Mouse (Mus musculus): ENCODE data around the gene Mbtps1.

Gene Mbtps1

DNA sequence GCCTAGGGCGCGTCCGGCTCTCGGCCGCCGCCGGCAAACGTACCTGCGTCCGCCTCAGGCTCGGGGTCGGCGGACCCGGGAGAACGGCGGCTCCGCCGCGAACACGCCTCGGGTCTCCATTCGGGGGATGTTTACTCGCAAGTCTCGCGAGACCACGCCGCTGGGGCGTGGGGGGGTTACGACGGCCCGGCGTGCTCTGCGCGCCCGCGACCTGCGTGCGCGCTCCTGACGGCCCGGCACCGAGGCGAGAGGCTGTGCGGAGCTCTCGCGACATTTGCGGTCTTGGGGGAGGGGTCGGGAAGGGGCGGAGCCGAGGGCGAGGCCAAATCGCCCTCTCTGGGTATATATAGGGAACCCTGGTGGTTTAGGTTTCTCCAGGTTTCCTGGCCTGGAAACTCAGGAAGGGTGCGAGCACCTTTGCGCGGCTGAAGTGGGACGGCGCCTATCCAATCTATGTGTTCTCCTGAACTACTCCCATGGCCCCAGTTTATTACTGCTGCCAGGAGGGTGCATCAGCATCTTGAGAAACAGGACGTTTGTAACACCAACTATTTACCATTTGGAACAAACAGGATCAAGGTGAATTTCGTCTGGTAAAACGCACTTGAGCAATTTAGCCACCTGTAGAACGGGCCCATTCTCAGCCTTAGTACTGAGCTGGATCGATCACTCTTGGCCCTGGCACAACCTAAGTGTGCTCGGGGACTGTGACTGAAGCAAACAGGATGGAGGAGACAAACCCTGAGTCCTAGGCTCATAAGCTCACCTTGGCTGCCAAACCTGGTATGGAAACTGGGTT, at the start of gene Mbtps1:
TSS of gene Mbtps1 (minus strand) at position 133 of the 799 bp plus-strand sequence.
- peak; percentile 99 for DNase-seq (ENCODE audit: low read depth, low spot score)

DNA sequence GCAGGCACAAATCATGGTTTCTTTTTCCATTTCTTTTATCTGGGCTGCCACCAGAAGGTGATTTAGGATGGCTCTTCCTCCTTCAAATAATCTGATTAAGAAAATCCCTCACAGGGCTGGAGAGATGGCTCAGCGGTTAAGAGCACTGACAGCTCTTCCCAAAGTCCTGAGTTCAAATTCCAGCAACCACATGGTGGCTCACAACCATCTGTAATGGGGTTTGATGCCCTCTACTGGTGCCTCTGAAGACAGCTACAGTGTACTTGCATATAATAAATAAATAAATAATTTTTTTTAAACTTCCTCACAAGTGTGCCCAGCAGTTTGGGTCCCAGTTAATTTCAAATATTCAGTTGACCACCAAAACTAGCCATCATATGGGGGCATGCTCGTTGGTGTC, 47.7 kb upstream of the Mbtps1 start:
- peak; percentile 60 for DNase-seq (ENCODE audit: low read depth, low spot score)

DNA sequence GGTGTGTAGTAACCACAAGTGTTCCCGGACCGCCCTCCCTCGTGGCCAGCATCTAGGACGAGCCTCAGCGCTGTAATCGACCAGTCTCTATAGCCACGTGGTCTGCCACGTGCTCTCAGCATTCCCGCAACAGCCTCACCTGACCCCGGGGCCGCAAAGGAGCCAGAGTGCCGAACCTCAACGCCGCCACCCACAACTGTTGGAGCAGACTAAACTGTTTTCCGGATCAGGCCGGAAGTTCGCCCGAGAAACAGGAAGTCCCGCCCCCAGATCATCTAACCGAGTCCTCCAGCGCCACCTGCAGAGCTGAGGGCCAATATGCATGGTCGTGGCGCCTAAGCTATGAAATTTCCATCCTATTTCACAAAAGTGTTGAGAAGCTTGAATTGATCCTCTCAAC, 46.5 kb upstream of the Mbtps1 start, which contains the start of gene Taf1c:
TSS of gene Taf1c (minus strand) at position 227 of the 400 bp plus-strand sequence.
- DNase-seq (ENCODE audit: low read depth, low spot score), result peak; percentile 93

DNA sequence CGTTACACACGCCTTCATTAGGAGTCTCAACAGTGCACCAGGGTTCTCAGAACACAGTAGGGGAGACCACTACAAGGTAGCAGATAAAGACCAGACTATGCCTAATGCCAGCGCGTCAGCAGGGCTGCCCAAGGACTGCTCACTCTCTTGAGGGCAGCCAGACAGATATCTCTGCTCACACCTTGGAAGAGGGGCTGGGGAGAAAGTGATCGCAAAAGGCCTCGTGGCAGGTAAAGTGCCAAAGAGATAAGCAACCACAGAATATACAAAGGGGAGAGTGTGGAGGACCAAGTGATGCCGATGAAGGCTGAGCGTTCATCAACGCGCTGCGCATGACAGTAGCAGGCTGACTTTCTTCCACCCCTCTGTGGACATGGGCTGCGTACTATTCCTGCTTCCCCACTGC, 45.9 kb upstream of the Mbtps1 start:
- no peak for DNase-seq (ENCODE audit: low read depth, low spot score)

DNA sequence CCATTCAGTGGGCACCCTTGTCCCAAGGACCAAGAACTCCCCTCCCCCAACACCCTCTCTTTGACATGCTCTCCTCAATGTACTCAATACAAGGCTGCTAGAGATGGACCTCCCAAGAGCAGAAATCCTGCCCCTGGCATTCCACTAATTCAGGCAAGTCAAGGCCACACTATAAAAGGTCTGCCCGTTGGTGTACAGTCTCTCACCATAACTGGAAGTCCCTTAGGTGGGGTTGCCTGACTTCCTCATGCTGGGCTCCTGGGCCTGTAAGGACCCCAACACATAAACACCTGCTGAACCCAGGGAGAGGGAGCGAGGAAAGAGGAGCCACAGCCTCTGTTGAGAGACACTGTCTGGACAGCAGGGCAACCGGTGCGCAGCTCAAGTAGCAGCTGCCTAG, 45.2 kb upstream of the Mbtps1 start:
- no peak for DNase-seq (ENCODE audit: low read depth, low spot score)

DNA sequence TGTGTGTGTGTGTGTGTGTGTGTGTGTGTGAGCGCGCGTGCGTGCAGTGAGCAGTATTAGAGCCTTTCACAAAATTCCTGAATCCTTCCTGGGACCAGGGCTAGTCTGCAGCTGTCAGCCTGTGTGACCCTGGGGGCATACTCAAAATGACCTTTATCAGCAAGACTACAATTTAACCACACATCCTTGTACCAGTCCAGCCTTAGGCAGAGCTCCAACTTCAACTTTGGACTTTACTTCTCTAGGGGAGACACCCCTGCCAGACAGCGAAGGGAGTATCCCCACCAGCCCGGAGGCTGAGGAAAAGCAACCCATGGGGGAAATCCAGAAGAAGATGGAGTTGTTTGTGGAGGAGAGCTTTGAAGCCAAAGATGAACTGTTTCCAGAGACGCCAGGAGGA, 32.9 kb upstream of the Mbtps1 start:
- no peak for DNase-seq (ENCODE audit: low read depth, low spot score)

DNA sequence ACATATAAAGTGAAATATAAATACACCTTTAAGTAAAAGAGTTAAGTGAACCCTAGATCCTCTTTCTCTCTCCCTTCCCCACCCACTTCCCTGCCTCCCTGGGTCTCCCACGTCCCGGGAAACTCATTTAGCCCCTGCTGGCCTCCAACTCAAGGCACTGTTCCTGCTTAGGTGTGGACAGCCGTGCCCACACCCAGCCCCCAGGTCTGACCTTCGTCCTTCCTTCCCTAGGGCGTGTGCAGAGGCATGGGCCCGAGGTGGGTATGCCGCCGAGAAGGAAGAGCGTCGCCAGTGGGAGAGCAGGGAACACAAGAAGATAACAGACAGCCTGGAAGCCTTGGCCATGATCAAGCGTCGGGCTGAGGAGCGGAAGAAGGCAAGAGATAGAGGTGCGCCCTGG, 31.8 kb upstream of the Mbtps1 start:
- DNase-seq (ENCODE audit: low read depth, low spot score), result no peak

DNA sequence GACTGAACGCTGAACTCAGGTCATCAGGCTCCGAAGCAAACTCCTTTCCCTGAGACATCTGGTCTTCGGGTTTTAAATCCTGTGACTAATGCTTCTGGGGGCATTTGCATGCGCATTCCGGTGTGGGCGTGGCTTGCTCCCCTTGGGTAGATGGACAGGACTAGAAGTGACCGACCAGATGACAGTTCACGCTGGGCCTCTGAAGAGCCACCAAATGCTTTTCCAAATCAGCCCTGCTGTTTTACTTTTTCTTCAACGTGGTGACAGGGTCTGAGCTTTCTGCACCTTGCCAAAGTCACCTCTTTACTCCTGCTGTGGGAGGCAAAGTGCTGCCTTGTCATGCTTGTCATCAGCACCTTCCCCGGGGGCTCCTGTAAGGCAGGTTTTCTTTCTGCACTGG, 30.3 kb upstream of the Mbtps1 start:
- DNase-seq (ENCODE audit: low read depth, low spot score), result peak; percentile 24

DNA sequence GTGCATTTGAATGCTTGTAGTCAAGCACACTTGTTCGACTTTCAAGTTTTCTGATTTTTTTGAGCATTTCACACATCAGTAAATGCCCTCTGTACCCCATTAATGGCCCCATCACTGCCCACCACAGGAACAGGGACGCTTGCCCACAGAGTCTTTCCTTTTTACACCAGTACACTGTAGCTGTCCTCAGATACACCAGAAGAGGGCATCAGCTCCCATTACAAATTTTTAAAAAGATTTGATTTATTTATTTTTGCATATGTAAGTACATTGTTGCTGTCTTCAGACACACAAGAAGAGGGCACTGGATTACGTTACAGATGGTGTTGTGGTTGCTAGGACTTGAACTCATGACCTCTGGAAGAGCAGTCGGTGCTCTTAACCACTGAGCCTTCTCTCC, 29.8 kb upstream of the Mbtps1 start:
- peak; percentile 10 for DNase-seq (ENCODE audit: low read depth, low spot score)

DNA sequence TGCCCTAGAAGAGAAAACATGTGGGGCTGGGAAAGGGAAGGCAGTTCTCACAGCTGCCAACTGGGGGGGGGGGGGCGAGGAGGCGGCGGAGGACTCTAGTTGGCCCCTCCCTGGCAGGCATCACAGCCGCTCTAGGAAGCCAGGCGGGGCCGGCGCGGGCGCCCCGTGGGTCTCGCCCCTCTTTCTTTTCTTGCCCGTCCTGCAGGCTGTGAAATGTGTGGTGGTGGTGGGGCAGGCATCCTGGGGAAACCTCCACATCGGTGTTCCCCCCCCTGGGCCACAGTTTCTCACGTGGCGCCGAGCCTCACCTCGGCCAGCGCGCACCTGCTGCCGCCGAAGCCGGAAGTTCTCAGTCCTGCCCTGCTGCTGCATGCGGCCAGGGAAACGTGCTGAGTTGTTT, 27.4 kb upstream of the Mbtps1 start:
- peak; percentile 88 for DNase-seq (ENCODE audit: low read depth, low spot score)

DNA sequence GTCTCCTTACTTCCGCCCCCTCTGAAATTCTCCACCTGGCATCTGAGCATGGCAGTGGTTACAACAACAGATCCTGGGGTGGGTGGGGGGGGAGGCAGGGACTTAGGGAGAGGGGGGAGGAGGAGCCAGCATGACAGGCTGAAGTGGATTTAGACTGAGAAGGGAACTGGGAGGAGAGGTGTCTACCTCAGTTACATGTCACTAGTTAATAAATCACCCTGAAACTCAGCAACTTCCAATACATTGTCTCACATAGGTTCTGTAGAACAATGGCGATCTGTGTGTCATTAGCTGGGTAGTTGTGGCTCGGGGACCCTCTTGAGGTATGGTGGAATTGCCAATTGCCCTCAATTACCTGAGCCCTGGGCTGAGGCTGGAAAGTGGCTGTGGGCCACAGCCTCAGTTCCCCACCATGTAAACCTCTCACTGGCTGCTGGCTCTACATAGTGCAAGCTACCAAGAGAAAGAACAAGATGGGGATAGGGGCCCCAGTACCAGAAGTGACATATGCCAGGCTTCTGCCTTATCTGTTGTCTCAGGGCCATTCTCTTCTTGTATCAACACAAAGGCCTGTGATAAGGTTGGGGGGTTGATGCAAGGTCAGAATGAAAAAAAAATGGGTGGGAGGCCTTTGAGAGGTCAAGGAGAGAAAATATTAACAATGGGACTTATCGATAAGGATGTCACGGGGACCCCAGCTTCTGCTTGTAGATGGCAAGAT, 22.1 kb upstream of the Mbtps1 start:
- DNase-seq (ENCODE audit: low read depth, low spot score), result no peak

DNA sequence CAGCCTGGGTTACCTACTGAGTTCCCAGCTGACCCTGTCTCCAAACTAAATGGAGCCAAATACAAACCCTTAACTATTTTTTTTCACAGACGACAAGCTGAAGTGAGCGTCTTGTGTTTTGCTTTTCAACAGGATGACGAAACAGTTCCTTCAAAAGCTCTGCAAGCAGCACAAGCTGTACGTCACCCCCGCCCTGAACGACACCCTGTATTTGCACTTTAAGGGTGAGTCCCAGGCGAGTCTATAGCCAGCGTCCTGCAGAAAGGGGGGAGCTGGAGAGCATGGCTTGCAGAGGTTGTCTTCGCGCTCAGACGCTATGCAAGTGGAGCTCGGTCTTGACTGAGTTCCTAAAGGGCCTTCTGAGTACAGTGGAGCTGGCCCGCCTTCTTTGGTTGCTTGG, 20.6 kb upstream of the Mbtps1 start:
- DNase-seq (ENCODE audit: low read depth, low spot score), result no peak

DNA sequence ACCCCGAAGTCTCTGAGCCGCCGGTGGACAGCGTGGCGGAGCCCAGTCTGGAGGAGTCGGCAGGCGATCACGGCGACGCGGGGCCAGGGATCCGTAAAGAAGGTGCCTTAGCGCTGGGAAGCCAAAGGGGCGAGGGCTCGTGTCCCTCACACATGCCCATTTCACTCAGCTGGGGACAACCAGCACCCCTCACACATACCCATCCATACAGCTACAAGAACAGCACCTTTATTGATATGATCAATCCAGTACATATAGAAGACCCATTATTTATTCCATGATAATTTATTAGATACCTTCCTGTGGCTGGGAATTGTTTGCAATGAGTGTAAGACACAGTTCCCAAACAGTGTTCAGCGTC, 16.8 kb upstream of the Mbtps1 start:
- no peak for DNase-seq (ENCODE audit: low read depth, low spot score)

DNA sequence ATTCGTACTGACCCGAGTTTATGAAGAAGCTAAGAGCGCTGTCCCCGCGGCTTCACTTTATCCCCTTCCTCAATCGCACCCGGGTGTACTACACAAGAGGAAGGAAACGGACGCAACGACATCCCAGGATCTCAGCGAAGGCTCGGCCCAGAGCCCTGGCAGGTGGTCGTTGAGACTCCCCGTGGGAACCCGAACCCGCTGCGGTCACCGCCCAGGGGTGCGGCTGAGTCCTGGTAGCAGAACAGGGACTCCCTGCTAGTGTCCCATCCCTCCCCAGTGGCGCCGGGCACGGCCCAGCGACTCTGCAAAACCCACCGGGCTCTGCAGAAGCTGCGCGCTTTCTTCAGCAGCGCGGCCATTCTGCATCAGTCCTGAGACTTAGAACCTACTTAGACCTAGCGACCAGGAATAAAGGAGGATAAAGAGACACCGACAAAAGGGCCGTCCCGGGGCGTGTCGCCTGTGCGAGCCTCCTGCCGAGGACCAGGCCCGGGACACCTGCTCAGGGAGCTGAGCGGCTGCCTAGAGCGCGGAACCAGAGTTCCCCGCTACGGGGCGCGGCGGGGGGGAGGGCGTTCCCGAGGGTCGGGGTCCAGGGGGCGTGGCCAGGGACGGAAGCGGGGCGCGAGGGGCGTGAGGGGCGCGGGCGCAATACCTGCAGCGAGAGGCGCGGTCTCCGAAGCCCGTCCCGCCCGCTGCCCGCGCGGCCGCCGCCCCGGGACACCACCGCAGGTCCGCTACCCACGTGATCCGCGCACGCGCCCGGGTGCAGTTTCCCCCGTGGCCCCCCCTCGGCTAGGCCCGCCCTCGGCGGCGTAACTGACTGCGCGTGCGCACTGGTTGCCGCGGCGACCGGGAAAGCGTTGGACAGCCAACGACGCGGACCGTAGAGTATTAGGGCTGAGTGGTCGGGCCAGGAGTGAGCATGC, 16.2 kb upstream of the Mbtps1 start, which contains the start of the genes Hsdl1 and Dnaaf1:
TSS of gene Hsdl1 (minus strand) at position 747 of the 929 bp plus-strand sequence.
TSS of gene Dnaaf1 (plus strand) at position 799 of the 929 bp plus-strand sequence.
- peak; percentile 94 for DNase-seq (ENCODE audit: low read depth, low spot score)

DNA sequence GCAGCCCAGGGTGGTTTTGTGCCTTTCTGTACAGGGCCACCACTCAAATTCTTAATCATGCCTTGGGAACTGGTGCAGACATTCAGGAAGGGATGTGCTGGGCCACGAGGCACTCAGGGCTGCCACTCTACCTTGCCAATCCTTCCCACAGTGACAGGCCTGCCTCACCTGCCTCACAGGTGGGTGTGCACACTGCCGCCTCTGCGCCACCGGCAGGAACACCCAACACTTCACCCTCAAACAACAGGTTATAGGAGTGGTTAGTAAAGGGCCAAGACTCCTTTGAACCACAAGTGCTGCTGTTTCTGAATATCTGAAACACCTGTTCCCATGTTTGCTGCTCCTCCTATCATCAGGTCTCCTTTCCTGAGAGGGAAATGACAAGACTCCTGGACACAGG, 13.9 kb upstream of the Mbtps1 start:
- no peak for DNase-seq (ENCODE audit: low read depth, low spot score)

DNA sequence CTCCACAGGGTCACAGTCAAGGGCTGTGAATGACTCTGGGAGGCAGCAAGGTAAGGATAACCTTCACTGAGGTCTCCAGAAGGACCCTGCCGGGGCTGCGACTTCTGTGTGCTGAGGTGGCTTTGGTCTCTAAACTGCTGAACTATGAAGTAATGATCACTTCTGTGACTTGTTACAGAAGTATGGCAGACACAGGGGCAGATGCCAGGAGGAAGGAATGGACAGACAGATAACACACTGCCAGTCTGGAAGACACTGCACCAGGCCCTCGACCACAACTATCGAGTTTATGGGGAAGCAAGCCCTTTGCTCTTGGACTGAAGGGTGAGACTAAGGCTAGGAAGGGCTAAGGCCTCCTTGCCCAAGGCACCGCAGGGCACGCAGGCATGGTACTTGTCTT, 12.6 kb upstream of the Mbtps1 start:
- no peak for DNase-seq (ENCODE audit: low read depth, low spot score)

DNA sequence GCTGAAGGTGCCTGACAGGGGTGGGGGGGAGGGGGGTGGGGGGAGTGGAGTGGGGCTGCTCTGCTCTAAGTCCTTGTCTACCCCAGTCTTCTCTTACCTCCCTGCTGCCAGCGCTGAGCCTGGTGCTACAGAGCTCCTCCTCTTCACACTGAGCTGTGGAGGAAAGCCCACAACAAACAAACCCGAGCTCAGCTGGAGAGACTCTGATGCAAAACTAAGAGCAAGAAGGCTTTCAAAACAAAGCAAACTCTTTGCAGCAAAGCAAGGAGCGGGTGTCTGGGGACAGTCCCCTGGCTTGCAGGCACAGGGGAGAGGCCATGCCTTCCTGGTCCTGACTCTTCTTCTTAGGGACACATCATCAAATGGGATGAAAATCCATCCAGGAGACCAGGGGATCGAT, 11.3 kb upstream of the Mbtps1 start:
- no peak for DNase-seq (ENCODE audit: low read depth, low spot score)

DNA sequence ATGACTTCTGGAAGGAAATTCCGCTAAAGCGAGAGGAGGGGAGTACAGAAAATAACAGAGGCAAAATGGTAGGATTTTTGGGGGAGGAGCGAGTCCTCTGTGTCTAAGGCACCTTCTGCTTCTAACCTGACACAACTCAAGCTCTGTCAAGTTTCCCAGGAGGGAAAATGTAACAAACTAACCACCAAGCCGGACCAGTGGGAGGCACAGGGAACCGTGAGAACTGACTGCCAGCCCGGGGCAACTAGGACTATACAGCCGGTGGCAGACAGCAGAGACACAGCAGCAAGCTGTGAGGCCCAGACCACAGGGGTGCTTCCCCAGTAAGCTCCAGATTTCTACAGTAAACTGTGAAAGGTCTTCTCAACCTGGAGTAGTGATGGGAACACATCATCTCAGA, 10.4 kb upstream of the Mbtps1 start:
- no peak for DNase-seq (ENCODE audit: low read depth, low spot score)

DNA sequence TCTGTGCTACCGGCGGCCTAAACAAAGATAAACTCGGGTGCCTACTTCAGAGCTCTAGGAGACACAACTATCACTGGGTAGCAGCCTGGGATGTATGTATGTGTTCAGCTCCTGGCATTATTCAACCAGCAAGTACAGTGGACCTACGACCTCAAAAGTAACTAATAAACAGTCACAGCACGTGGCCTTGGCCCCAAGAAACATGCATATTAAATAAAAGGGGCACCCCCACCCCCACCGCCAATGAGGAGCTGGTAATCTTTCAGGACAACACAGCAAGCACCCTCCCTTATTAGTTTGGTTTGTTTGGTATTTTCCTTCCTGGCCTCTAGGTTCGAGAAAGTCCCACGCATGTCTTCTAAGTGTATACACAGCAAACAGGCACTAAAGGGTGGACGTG, 9.7 kb upstream of the Mbtps1 start:
- DNase-seq (ENCODE audit: low read depth, low spot score), result no peak

DNA sequence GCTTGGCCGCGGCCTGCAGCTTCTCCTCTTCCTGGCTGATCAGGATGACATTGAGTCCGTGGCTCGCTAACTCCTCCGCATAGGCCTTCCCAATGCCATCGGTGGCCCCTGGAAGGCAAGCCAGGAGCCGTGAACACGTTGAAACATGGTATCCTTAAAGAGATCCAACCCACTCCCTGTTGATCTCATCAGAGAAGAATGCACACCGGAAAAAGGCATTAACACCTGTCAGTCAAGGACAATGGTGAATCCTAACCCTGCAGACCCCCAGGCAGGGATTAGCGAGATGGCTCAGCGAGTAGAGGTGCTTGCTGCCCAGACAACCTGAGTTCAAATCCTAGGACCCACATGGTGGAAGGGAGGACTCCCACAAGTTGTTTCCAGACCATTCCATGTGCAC, 7.8 kb upstream of the Mbtps1 start:
- no peak for DNase-seq (ENCODE audit: low read depth, low spot score)

DNA sequence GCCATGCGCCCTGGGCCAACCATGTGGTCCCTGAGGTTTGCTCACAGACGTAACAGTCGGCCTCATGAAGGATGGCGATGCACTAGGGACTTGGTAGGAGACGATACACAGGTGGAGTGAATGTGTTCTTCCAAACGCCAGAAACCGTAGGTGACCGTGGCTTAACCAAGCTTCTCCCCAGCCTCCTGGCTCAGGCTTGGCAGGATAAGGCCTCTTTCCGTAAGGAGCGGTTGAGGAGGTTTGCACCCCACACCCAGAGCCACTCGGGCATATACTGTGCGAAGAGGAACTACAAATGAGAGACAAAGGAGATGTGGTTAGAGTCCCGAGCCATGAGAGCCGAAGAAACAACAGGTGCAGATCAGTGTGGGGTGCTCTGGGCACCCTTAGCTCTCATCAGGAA, 5.3 kb upstream of the Mbtps1 start:
- DNase-seq (ENCODE audit: low read depth, low spot score), result no peak

DNA sequence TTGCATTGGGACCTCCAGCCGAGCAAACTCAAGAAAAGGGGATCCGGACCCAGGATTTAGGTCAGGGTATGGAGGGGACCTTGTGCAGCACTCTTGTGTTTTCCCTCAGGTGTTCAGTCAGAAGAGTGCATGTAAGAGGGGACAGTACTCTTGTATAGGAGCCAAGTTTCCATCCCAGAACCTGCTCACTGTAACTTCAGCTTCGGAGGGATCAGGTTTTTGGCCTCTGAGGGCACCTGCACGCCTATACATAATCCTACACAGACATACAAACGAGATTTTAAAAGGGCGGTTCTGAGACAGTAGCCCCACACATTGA, 826 bp upstream of the Mbtps1 start:
- no peak for DNase-seq (ENCODE audit: low read depth, low spot score)
